Mouse (Mus musculus): ENCODE results near the gene Smyd1.

Gene Smyd1

DNA sequence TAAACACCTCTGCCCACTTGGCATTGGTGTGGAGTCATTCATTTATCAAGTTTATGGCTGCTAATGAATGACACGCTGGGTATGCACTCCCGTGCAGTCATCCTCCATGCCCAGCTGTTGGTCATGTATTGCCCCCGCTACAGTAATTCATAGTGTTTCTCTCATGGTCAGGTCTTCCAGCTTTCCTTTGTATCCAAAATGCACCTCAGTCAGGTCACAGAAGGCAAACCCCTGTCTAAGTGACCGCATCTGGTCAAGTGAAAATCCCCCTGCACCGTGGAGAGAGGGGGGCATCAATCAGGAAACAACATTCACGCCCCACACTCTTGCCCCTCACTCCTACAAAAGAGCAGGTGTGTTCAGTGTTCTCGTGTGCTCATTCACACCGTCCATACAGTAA lies 117.9 kb downstream of the Smyd1 start:
- in situ Hi-C loops (cut with MseI, MboI): no loop called here

DNA sequence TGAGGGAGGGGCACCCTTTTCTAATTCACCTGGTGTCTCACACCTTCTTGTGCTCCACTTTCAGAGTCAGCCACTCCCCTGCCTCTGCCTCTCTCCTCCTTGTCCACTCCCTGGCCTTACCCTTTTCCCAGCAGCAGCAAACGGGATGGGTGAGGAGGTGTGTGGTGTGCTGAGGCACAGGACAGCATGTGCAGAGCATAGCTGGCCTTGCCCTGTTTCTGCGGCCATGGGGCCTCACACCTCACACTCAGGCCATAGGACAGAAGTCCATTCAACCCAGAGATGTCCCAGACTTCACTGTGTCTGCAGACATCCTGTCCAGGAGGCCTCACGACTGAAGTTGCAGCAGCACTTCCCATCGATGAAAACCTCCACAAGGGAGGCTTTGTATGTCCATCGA lies 118.4 kb downstream of the Smyd1 start:
- in situ Hi-C loops (cut with MseI, MboI): no loop called here

DNA sequence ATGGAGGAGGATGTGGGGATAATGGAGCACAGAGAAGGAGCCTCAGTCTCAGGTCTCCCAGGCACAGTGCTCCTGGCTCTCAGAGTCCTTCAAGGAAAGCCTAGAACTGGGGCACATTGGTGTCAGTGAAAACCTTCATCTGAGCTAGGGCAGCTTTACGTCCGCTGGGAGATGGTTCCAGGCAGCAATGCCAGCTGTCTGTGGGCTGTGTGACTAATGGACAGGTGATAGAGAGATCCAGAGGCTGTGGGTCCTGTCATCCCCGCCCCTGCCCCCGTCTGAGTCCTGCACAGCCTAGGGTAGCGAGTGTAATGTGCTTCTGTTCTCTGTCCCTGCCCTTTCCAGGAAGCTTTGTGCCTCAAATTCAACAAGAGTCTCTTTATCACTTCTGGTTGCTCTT lies 120.1 kb downstream of the Smyd1 start:
- in situ Hi-C loops (cut with MseI, MboI): no loop called here

DNA sequence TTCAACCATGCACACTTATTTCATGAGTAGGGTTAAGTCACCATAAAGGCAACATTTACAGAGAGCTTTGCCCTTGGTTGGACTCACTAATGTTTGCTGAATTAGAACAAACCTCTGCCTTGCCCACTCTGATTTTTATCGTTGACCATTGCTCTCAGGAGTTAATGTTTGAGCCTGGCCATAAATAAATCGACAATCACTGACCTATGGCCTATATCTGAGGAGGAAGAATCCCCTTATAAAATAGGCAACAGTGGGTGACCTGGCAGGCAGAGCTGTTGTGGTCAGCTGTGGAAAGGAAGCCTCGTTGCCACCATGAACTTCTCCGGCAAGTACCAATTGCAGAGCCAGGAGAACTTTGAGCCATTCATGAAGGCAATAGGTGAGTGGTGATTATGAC lies 122.4 kb downstream of the Smyd1 start, which contains the start of gene Fabp1:
Gene Fabp1 (plus strand): TSS at position 216 of the 400 bp plus-strand sequence.
- in situ Hi-C loops (cut with MseI, MboI): no loop called here

DNA sequence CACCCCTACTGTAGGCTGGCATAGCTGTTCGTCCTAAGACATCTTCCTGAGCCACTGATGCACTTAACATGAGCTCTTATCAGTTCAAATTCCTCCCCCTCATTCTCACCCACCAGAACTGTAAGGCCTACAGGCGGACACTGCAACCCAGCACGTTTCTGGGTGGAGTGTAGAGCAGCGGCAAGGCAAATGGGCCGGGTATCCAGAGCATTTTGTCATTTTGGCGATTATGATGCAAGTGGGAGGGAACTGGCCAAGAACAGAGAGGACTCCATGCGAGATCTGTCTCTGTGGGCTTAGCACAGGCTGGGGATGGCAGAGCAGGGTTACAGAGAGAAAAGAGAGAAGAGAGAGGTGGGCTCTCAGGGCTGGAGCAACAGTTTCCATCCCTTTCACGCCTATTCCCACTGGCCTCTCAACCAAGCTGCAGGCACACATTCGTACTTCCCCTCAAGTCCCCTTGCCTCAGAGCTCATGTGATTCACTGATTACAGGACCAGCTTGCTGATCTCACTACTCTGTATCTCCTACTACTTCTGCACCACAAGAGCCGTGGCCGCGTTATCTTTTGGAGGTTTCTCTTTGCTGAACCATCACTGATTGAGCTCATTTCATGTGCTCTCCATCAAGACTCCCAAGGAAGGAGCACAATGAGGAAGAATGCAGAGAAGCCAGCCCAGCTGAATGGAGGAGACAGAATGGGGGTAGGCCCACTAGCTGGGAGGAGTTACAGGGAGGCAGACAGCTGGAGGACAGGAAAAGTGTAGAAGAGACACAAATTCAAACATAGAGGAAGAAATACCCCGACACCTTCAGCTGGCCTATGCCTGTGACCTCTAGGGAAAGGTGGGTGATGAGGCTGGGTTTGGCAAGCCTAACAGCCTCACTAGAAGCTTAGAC lies 124.1 kb downstream of the Smyd1 start:
- in situ Hi-C loops (cut with MseI, MboI): no loop called here

DNA sequence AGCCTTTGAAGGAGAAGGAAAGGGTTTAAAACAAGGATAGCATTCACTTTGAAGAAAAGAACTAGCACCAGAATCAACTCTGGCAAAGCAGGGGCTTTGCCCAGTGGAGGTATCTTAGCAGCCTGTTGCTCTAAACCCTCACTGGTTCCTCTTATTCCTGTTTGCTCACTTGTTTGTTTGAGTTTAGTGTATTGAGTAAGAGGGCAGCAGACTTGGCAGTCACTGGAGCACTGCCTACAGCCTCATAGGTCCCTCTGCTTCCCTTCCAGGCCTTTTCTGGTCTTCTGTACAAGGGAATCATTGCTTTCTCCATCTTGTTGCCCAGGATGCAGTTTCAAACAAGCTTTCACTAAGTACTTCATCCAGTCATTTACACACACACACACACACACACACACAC lies 125.9 kb downstream of the Smyd1 start:
- in situ Hi-C loops (cut with MseI, MboI): no loop called here

DNA sequence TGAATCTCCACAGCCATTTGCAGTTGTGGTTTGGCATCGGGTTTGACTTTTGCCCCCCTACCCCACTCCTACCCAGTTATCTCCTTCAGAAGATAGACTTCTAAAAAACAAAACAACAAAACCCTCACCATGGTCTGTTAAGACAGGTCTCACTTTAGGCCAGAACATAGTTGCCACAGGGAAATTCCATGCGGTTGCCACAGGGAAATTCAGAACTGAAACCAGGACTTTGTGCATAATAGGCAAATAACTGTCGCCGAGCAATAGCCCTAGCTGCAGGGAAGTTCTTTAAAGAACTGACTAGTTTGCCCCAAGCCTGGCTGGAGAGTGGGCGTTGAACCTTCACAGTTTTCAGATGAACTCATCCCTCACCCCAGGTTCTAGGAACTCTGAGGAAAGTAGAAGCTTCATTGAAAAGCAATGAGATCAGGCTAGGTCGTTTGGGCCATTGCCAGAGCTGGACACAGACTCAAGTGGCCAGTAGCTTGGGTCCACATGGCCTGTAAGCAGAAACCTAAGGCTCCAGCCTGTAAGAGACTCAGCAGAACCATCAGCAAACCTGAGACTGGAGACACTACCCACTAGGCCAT lies 128.8 kb downstream of the Smyd1 start:
- in situ Hi-C loops (cut with MseI, MboI): no loop called here

DNA sequence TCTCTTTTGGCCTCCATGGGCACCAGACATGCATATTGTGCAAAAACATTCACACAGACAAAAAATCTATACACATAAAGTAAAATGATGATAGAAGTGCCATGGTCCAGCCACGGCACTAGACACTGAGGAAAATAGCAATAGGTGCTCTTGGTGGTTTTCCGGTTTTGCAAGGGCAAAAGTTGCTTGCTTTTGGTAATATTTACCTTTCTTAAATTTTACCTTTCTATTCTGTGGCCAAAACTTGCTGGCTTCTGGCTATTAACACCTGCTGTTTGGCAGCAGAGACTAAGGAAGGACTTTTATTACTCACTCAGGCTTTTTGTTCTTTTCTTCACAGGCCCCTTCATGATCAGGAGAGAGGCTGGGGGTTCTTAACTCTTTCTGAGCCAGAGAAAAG lies 131.5 kb downstream of the Smyd1 start:
- in situ Hi-C loops (cut with MseI, MboI): no loop called here

DNA sequence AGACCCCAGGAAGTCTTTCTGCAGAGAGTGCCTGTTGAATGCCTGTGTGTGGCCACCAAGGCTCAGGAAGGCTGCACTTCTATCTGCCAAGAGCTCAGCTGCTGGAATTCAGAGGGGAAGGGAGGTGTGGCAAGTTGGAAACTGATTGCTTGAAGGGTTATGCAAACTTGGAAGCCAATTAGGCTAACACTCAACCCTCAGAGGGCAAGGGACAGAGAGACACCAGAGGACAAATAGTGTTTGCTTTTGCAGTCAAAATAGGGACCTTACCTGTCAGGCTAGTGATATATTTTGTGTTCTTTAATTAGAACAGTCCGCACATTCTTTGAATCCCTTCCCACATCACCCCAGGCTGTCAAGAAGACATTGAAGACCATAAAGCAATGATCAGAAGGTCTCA lies 132.5 kb downstream of the Smyd1 start:
- in situ Hi-C loops (cut with MseI, MboI): no loop called here

DNA sequence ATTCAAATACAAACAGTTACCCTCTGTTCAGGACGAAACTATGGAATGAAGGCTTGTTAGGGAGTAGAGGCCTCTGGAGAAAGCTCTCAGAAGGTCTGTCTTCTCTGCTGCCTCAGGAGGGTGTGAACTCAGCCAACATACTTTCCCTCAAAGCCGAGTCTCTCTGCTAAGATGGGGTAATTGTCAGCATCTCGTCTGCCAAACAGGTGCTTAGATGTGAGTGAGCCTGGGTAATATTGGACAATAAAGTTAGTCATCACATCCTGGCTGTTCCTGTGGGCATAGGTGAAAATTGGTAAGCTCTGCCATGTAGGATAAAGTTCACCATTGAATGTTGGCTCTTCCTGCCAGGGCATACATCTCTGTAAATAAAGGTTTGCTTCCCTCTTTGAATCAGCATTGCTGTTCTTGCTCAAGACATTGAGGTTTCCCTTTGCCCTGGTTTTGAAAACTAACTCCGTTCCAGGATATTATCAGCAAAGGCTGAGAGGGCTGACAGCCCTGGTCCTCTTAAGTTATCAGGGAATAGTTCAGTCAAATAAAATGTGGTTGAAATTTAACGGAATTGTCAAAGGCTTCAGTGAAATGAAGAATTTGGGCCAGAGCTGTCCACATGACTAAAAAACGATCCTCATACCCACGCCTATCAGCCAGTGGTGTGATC lies 137.0 kb downstream of the Smyd1 start:
- in situ Hi-C loops (cut with MseI, MboI): no loop called here

DNA sequence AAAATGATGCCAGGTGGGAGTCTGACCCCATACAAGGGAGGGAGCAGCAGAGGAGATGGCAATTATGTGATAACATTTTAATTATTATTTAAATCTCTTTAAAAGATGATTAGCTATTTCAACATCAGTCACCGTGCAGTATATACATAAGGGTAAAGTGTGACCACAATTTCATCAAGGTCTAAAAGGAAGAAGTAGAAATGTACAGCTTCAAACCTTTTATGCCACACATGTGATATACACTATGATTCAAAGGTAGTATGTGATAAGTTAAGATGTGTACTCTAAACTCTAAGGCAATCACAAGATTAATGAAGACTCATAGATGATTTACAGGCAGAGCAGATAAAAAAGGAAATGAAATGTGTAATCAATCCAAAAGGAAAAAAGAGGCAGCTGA lies 141.4 kb downstream of the Smyd1 start:
- in situ Hi-C loops (cut with MseI, MboI): no loop called here

DNA sequence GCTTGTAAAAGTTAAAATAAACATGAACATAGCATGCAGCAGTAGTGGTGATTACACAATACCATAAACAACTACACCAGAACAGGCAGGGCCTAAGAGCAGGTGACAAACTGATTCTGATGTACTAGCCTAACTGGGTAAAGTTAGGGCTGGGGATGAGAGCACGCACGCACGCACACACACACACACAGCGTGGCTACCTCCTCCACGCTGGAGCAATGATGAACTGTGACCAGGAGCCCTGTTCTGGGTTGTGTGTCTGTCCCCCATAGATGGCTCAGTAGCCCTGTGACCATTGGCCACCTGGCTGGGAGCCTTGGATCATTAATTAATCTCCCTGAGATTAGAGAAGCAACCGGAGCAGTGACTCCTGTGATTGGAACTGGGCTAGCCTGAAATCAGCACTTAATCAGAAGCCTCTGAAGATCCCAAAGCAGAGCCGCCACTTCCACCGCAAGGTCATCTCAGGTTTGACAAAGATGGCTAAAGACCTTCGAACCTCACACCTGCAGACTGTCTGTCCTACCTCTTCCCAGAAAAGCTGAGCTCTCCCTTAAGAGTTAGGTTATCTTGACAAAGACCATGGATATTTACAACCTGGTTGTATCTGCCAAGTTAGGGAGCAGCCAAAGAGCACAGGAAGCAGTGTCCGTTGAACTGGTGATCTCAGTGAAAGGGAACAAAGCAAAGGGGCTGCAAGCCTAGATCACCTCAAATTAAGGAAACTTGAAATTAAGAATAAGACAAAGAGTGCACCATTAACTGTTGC lies 149.0 kb downstream of the Smyd1 start:
- in situ Hi-C loops (cut with MseI, MboI): loop anchor here in 1 of 2 experiments (25.0 kb wide), 1 partner anchor 214 kb away; no protein-coding TSS in a partner anchor

DNA sequence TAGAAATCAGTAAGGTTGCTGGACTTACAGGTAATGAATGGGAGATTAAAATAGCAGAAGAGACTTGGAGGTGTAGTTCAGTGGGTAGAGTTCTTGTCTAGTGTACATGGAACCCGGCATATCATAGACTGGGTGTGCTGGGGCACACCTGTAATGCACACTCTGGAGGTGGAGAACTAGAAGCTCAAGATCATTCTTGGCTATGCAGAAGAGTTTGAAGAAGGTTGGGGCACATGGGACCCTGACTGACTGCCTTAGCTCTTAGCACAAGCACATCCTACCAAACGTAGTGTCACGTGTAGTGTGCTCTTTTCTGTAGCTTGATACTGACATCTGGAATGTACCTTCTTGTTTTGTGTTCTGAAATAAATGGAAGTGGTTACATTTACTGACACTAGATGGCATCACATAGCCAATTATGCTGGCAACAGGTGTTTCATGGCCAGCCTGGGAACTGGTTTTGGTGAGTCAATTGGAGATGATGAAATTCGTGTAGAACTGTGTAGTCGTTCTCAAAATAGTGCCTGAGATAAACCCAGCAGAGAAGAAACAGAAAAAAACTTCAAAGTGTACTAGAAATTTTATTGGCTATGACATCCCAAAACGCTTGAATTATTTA lies 155.4 kb downstream of the Smyd1 start:
- in situ Hi-C loops (cut with MseI, MboI): loop anchor here (10.0 to 25.0 kb wide), 2 partner anchors 221 to 228 kb away; no protein-coding TSS in a partner anchor

DNA sequence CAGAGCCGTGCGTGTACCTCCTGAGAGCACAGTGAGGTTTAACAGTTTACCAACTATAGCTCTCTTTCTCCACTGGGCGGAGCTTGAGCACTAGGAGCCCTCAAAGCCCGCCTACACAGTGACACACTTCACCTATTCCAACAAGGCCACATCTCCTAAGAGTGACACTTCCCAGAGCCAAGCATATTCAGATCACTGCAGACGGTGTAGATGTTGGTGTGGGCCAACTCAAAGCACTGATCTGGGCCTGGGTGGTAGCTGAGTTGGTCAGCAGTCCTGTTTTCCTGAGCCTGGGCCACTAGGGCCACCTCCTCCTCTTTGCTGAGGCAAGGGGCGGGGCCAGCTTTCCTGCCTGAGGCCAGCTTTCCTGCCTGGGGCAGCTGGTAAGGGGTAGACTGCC lies 157.6 kb downstream of the Smyd1 start:
- in situ Hi-C loops (cut with MseI, MboI): loop anchor here (10.0 to 25.0 kb wide), 2 partner anchors 223 to 230 kb away; no protein-coding TSS in a partner anchor
